Mouse (Mus musculus): ENCODE measurements around the gene Asphd1. TPM values are rescaled to one million over a fixed set of nuclear protein-coding genes. Genes with fewer than 3 reads are reported as not detected.
A peak's percentile ranks its signal among the peaks of the same experiment; 100 is the strongest.

Gene Asphd1
- polyA plus RNA-seq (2012; rRNA removed): not detected in 2 replicates

DNA sequence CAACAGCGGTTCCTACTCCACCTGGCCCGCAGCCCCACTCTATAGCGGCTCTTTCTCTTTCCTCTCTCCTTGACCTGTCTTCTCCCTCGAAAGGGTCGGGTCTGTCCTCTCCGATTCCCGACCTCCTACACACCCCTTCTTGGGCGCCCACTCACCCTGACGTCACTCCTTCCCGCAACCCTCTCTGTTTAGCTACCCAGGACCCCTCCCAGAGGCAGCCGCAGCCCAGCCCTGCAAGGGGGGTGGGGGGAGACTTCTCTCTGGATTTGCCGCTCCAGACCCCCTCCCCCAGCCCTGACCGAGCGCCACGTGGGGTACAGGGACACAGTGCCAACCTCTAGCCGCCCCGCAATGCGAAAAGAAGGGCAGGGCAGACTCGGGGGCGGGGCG is at the start of gene Asphd1:
Gene Asphd1 (minus strand): TSS at position 180 of the 390 bp plus-strand sequence.
- DNase-seq: no peak
- H3K4me3 ChIP-seq (replicated peaks; ENCODE audit: extremely low read depth, low read depth, low read length): peak within 1 kb of the TSS; percentile 39
- 3% methylated on average over 21 of the region's 21 CpGs for WGBS
- 0 out of 2 replicates have a peak, but pooled peaks cover 3% of the 10 kb centered on the region for H3K4me1 ChIP-seq (ENCODE audit: control insufficient read depth, insufficient read depth, low read length)
- no peak for TF ChIP-seq CTCF (IDR thresholded peaks at IDR 0.05; ENCODE audit: insufficient read depth, low read length)
- TF ChIP-seq POLR2A (IDR thresholded peaks at IDR 0.05; ENCODE audit: borderline replicate concordance, extremely low read depth, low read depth, low read length): no peak

DNA sequence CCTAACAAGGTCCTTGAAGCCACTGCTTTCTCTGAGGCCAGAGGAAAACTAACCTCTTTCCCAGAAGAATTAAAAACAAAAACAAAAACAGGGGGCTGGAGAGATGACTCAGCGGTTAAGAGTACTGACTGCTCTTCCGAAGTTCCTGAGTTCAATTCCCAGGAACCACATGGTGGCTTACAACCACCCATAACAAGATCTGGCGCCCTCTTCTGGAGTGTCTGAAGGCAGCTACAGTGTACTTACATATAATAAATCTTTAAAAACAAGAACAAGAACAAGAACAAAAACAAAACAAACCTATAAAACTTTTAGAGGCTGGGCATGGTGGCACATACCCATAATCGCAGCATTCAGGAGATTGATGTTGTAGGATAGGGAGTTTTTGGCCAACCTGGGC is 47.1 kb upstream of the Asphd1 start:
- H3K4me3 ChIP-seq (replicated peaks; ENCODE audit: extremely low read depth, low read depth, low read length): no peak overlapping the region
- TF ChIP-seq CTCF (IDR thresholded peaks at IDR 0.05; ENCODE audit: insufficient read depth, low read length): no peak
- no peak for TF ChIP-seq POLR2A (IDR thresholded peaks at IDR 0.05; ENCODE audit: borderline replicate concordance, extremely low read depth, low read depth, low read length)
- 83% methylated on average over 4 of the region's 4 CpGs for WGBS
- no peaks in the 10 kb centered on the region for H3K4me1 ChIP-seq (ENCODE audit: control insufficient read depth, insufficient read depth, low read length)
- no peak for DNase-seq

DNA sequence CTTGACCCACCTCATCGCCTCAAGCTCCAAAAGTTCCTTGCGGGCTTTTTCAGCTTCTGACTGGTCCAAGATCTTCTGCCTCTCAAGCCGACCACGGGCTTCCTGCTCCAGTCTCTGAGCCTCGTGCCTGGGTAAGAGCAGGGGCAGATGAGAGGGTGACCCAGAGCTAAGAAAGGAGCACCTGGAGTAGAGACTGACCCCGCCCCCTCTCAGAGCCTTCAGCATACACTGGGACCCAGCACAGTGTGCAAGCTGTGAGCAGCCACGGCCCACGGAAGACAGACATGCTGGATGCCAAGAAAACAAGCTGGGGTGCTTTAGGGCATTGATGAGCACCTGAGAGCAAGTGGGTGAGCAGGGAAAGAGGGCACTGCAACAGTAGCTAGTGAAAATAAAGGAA is 39.4 kb upstream of the Asphd1 start:
- TF ChIP-seq POLR2A (IDR thresholded peaks at IDR 0.05; ENCODE audit: borderline replicate concordance, extremely low read depth, low read depth, low read length): no peak
- TF ChIP-seq CTCF (IDR thresholded peaks at IDR 0.05; ENCODE audit: insufficient read depth, low read length): no peak
- DNase-seq: no peak
- 72% methylated on average over 8 of the region's 8 CpGs for WGBS
- H3K4me1 ChIP-seq (ENCODE audit: control insufficient read depth, insufficient read depth, low read length): no peaks in the 10 kb centered on the region
- H3K4me3 ChIP-seq (replicated peaks; ENCODE audit: extremely low read depth, low read depth, low read length): no peak overlapping the region

DNA sequence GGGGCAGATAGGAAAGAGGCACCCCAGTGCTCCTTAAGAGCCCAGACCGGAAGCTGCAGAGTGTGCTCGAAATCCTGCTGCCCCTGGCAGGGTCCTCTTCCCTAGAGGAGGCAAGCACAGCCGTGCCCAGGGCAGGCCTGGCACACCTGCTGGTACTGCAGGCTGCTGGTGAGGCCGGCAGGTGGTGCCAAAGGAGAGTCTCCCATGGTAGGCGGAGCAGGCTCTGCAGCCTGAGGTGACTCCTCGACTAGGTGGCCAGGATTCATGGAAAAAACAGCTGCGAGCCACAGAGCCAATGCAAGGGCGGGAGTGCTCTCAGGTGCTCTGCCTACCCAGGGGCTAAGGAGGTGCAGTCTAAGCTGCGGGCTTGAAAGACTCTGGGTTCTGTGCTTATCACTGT is 36.9 kb upstream of the Asphd1 start:
- TF ChIP-seq CTCF (IDR thresholded peaks at IDR 0.05; ENCODE audit: insufficient read depth, low read length) (peak; percentile 53), POLR2A (IDR thresholded peaks at IDR 0.05; ENCODE audit: borderline replicate concordance, extremely low read depth, low read depth, low read length) (no peak)
- no peak overlapping the region for H3K4me3 ChIP-seq (replicated peaks; ENCODE audit: extremely low read depth, low read depth, low read length)
- no peaks in the 10 kb centered on the region for H3K4me1 ChIP-seq (ENCODE audit: control insufficient read depth, insufficient read depth, low read length)
- WGBS: 45% methylated on average over 9 of the region's 9 CpGs
- DNase-seq: peak; percentile 41

DNA sequence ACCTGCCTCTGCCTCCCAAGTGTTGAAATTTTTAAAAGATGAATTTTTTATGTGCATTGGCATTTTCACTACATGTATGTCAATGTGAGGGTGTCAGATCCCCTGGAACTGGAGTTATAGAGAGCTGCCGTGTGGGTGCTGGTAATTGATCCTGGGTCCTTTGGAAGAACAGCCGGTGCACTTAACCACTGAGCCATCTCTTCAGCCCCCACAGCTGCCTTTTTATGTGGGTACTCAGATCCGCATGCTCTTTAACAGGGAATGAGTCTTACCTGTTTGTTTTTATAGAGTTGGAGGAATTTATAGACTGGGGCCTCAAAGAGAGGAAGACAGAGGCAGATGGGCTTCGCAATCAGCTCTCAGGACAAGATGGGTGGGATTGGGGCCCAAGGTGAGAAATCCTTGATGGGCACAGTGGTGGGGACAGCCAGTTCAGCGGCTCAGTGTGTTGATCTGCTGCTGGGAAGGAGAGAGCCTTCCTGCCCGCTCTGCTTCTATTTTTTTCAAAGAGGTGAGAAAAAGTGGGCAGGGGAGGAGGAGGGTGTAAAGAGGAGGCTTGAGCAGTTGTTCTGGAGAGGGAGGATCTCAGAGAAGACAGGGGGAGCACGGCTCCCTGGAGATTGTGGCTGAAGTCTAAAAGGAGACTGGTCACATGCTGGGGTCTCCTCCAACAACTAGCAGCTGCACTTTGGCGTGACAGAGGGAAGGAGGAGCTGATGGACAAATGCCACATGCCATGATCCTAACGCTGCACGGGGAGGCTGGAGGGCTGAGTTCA is 35.5 kb upstream of the Asphd1 start:
- TF ChIP-seq POLR2A (IDR thresholded peaks at IDR 0.05; ENCODE audit: borderline replicate concordance, extremely low read depth, low read depth, low read length) (no peak), CTCF (IDR thresholded peaks at IDR 0.05; ENCODE audit: insufficient read depth, low read length) (no peak)
- 48% methylated on average over 10 of the region's 10 CpGs for WGBS
- DNase-seq: no peak
- Histone ChIP-seq H3K4me1 (ENCODE audit: control insufficient read depth, insufficient read depth, low read length) (no peaks in the 10 kb centered on the region), H3K4me3 (replicated peaks; ENCODE audit: extremely low read depth, low read depth, low read length) (no peak overlapping the region)

DNA sequence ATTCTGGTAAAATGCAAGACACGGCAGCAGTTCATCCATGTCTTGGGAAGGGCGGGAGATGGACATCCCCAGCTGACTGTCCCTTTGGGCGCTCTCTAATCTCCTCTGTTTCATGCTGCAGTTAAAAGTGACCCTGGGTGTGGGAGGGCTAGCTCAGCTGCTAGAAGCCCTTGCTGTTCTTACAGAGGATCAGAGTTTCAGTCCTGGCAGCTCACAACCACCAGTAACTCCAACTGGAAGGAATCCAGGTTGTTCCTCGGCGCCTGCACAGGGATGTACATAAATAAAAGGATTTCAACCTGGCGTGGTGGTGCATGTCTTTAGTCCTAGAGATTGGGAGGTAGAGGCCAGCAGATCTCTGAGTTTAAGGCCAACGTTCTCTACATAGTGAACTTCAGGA is 33.7 kb upstream of the Asphd1 start:
- WGBS: 64% methylated on average over 7 of the region's 7 CpGs
- H3K4me3 ChIP-seq (replicated peaks; ENCODE audit: extremely low read depth, low read depth, low read length): no peak overlapping the region
- TF ChIP-seq CTCF (IDR thresholded peaks at IDR 0.05; ENCODE audit: insufficient read depth, low read length) (no peak), POLR2A (IDR thresholded peaks at IDR 0.05; ENCODE audit: borderline replicate concordance, extremely low read depth, low read depth, low read length) (no peak)
- DNase-seq: no peak
- H3K4me1 ChIP-seq (ENCODE audit: control insufficient read depth, insufficient read depth, low read length): no peaks in the 10 kb centered on the region

DNA sequence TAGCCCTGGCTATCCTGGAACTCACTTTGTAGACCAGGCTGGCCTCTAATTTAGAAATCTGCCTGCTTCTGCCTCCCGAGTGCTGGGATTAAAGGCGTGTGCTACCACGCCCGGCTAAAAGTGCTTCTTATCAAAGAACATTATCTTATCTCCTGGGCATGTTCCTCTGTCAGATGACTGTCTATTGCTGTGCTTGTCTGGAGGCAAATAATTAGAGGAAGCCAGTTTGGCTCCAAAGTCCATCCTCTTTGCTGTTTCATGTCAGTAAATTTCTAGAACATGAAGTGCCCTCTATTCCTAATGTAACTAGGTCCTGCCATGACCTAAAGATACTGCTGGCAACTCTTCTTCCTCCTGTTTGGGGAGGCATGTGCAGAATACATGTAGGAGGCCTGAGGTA is 32.7 kb upstream of the Asphd1 start:
- H3K4me1 ChIP-seq (ENCODE audit: control insufficient read depth, insufficient read depth, low read length): peaks cover 2% of the 10 kb centered on the region
- H3K4me3 ChIP-seq (replicated peaks; ENCODE audit: extremely low read depth, low read depth, low read length): no peak overlapping the region
- 61% methylated on average over 4 of the region's 4 CpGs for WGBS
- TF ChIP-seq POLR2A (IDR thresholded peaks at IDR 0.05; ENCODE audit: borderline replicate concordance, extremely low read depth, low read depth, low read length) (no peak), CTCF (IDR thresholded peaks at IDR 0.05; ENCODE audit: insufficient read depth, low read length) (no peak)
- no peak for DNase-seq

DNA sequence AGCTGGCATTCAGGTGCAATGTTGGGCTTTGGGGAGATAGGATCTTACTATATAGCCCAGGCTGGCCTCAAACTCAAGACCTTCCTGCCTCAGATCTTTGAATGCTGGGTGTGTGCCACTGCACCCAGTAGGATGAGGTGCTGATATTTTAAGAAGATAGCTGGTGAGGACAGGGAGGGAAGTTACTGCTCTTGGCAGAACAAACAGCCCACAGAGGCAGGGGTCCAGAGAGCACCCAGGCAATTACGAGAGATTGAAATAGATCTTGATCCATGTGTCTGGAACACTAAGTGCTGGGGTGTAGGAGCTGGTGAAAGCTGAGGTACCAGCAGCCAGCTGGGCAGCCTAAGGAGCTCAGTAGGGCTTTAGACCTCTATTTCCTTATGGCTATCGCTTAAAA is 32.2 kb upstream of the Asphd1 start:
- 88% methylated on average over 2 of the region's 2 CpGs for WGBS
- TF ChIP-seq POLR2A (IDR thresholded peaks at IDR 0.05; ENCODE audit: borderline replicate concordance, extremely low read depth, low read depth, low read length) (no peak), CTCF (IDR thresholded peaks at IDR 0.05; ENCODE audit: insufficient read depth, low read length) (no peak)
- H3K4me1 ChIP-seq (ENCODE audit: control insufficient read depth, insufficient read depth, low read length): peaks cover 3% of the 10 kb centered on the region
- DNase-seq: no peak
- H3K4me3 ChIP-seq (replicated peaks; ENCODE audit: extremely low read depth, low read depth, low read length): no peak overlapping the region

DNA sequence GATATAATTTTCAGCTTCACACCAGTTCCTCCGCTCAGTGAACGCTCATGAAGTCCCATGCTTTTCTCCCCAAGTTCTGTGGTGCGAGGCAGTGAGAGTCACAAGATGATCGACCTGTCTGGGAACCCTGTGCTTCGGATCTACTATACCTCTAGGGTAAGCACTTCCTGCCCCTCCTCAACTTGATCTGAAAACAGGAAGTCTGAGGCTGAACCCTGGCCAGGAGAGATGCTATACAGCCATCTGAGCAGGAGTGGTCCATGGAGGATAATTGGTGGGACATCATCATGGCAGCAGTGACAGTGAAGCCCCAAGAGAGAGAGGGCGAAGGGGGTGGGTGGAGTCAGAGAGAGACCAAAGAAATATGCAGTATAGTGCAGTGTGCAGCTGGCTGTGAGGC is 29.5 kb upstream of the Asphd1 start:
- Histone ChIP-seq H3K4me1 (ENCODE audit: control insufficient read depth, insufficient read depth, low read length) (peaks cover 3% of the 10 kb centered on the region), H3K4me3 (replicated peaks; ENCODE audit: extremely low read depth, low read depth, low read length) (no peak overlapping the region)
- TF ChIP-seq POLR2A (IDR thresholded peaks at IDR 0.05; ENCODE audit: borderline replicate concordance, extremely low read depth, low read depth, low read length) (no peak), CTCF (IDR thresholded peaks at IDR 0.05; ENCODE audit: insufficient read depth, low read length) (no peak)
- no peak for DNase-seq
- WGBS: 82% methylated on average over 6 of the region's 6 CpGs

DNA sequence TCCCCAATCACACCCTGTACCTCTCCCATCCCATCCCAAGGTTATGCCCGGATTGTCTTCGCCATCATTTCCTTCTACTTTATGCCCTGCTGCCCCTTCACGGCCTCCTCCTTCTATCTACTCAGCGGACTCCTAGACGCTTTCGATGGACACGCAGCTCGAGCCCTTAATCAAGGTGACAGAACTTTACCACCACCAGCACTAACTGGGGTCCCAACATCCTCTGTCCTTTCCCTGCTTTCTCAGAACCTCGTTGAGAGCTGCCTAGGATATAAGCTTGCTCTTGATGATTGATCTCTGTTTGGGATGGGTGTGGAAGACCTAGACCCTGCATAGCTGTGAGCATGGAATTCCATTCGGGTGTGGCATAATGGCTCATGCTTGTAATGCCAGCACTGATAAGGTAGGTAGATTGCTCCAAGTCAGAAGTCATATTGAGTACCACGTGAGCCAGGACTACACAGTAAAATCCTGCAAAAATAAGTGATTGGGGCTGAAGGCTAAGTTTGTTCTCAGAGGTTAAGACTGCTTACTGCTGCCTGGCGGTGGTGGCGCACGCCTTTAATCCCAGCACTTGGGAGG is 27.6 kb upstream of the Asphd1 start:
- 22% methylated on average over 14 of the region's 14 CpGs for whole genome bisulfite sequencing
- peak; percentile 39 for DNase-seq
- peaks cover 3% of the 10 kb centered on the region for H3K4me1 ChIP-seq (ENCODE audit: control insufficient read depth, insufficient read depth, low read length)
- no peak for TF ChIP-seq POLR2A (IDR thresholded peaks at IDR 0.05; ENCODE audit: borderline replicate concordance, extremely low read depth, low read depth, low read length)
- no peak for TF ChIP-seq CTCF (IDR thresholded peaks at IDR 0.05; ENCODE audit: insufficient read depth, low read length)
- peak overlapping the region; percentile 72 for H3K4me3 ChIP-seq (replicated peaks; ENCODE audit: extremely low read depth, low read depth, low read length)
